Mouse (Mus musculus) kidney, adult 2 months (tissue): Measurements from ENCODE around the gene Pcp4l1.

Experiments
- CTCF ChIP-seq: fragments of 200-500 bp; conservative IDR thresholded peaks from 2 replicates; pipeline ENCODE4 v1.5.1; 2011; ENCODE audit warnings: low read depth, mild to moderate bottlenecking, control low read depth, low read length, moderate library complexity, mixed read lengths; ENCODE audit not compliant: insufficient read depth, insufficient read length
- POLR2A ChIP-seq: fragments of 200-500 bp; IDR thresholded peaks from one replicate; pipeline ENCODE4 v1.6.1; 2011; ENCODE audit warnings: low read depth, low read length, control low read depth

DNA sequence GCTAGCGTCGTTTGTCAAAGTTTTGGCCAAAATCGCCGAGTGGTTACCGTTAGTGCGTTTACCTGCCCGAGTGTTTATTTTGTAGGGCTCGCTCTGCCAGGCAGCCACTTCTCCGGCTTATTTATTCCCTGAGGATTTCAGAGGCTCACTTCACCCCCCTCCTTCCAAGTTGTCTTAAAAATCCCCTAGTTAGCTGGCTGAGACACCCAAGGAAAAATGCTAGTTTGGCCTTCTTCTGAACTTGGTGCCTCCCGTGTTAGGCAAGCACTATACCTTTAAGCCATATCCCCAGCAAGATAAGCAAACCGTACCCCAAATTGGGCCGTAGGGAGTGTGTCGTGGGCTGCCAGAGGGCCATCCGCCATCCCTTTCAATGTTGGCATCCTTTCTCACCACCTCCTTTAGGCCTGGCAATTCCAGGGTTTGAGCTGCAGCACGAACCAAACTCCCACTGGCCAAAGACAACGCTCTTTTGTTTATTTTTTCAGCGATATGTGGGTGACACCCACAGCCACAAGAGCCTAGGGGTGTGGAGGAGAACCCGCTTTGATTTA is 45.2 kb downstream of the Pcp4l1 start:
- TF ChIP-seq POLR2A (no peak), CTCF (no peak)
